Mouse (Mus musculus) thymus, postnatal 4 days (tissue): ENCODE measurements around the gene Pxylp1.

Experiments
- DNase-seq: peaks from one replicate; pipeline ENCODE4 v3.0.0; 2021

Gene Pxylp1

GRCm38 (mm10) chr9:96818822-96819481, 73.5 kb downstream of the Pxylp1 start:
- DNase-seq: no peak

GRCm38 (mm10) chr9:96818128-96818821, 74.2 kb downstream of the Pxylp1 start:
- peak; percentile 64 for DNase-seq

- no peak for DNase-seq
Measured at GRCm38 (mm10) chr9:96811996-96812395, 80.5 kb downstream of the Pxylp1 start.

GRCm38 (mm10) chr9:96800131-96800825, 92.2 kb downstream of the Pxylp1 start:
- DNase-seq: no peak

GRCm38 (mm10) chr9:96797311-96797710, 95.2 kb downstream of the Pxylp1 start:
- DNase-seq: no peak

GRCm38 (mm10) chr9:96795399-96795928, 97.0 kb downstream of the Pxylp1 start:
- peak; percentile 34 for DNase-seq

GRCm38 (mm10) chr9:96794601-96795000, 97.9 kb downstream of the Pxylp1 start:
- no peak for DNase-seq

GRCm38 (mm10) chr9:96792543-96792942, 99.9 kb downstream of the Pxylp1 start:
- no peak for DNase-seq

GRCm38 (mm10) chr9:96790389-96791007, 102.0 kb downstream of the Pxylp1 start:
- peak; percentile 39 for DNase-seq

GRCm38 (mm10) chr9:96789906-96790305, 102.6 kb downstream of the Pxylp1 start:
- no peak for DNase-seq

GRCm38 (mm10) chr9:96787797-96788196, 104.7 kb downstream of the Pxylp1 start:
- no peak for DNase-seq

GRCm38 (mm10) chr9:96785871-96786342, 106.6 kb downstream of the Pxylp1 start:
- no peak for DNase-seq

- no peak for DNase-seq
Measured at GRCm38 (mm10) chr9:96785187-96785586, 107.3 kb downstream of the Pxylp1 start.

GRCm38 (mm10) chr9:96783667-96784066, 108.8 kb downstream of the Pxylp1 start:
- DNase-seq: peak; percentile 38

GRCm38 (mm10) chr9:96783258-96783657, 109.2 kb downstream of the Pxylp1 start:
- DNase-seq: no peak

- DNase-seq: no peak
Measured at GRCm38 (mm10) chr9:96782062-96782461, 110.4 kb downstream of the Pxylp1 start.
